Mouse (Mus musculus) kidney, postnatal 0 days (tissue): ENCODE data around the gene Hopx. TPM values are rescaled to one million over a fixed set of nuclear protein-coding genes. Genes with fewer than 3 reads are reported as not detected.

Experiments used
- ATAC-seq: fragments of 200-750 bp; cut with Nextera tagmentation; replicated peaks from 2 replicates; pipeline ENCODE4 v1.8.0; 2017; ENCODE audit warnings: low read depth, moderate number of reproducible peaks, moderate TSS enrichment, moderate library complexity; ENCODE audit not compliant: low FRiP score
- DNase-seq: peaks from one replicate; pipeline ENCODE4 v3.0.0-alpha.2; 2016; ENCODE audit warnings: low spot score
- H3K27ac ChIP-seq: fragments of 300-500 bp; sonication (generic); 2 replicates; pipeline ENCODE4 v1.5.1; 2014; ENCODE audit warnings: mild to moderate bottlenecking
- H3K27me3 ChIP-seq: fragments of 300-500 bp; sonication (generic); 2 replicates; pipeline ENCODE4 v1.6.1; 2014; ENCODE audit warnings: low read length, mixed read lengths; ENCODE audit not compliant: insufficient read depth
- H3K36me3 ChIP-seq: fragments of 300-500 bp; sonication (generic); 2 replicates; pipeline ENCODE4 v1.6.1; 2014; ENCODE audit warnings: low read length, mixed read lengths; ENCODE audit not compliant: insufficient read depth
- H3K4me1 ChIP-seq: fragments of 300-500 bp; sonication (generic); replicated peaks from 2 replicates; pipeline ENCODE4 v1.6.1; 2014; ENCODE audit warnings: antibody characterized with exemption, low read length, mixed read lengths; ENCODE audit not compliant: insufficient read depth
- H3K4me2 ChIP-seq: fragments of 300-500 bp; sonication (generic); 2 replicates; pipeline ENCODE4 v1.6.1; 2014; ENCODE audit warnings: mild to moderate bottlenecking, low read length, moderate library complexity, mixed read lengths
- H3K4me3 ChIP-seq: fragments of 300-500 bp; sonication (generic); replicated peaks from 2 replicates; pipeline ENCODE4 v1.5.1; 2014; ENCODE audit warnings: low read depth, low read length
- H3K9ac ChIP-seq: fragments of 300-500 bp; sonication (generic); 2 replicates; pipeline ENCODE4 v1.6.1; 2014; ENCODE audit warnings: low read depth, low read length
- H3K9me3 ChIP-seq: fragments of 300-500 bp; sonication (generic); replicated peaks from 2 replicates; pipeline ENCODE4 v1.6.1; 2016; ENCODE audit warnings: low read length, inconsistent platforms, mixed read lengths
- CTCF ChIP-seq: IDR thresholded peaks from 2 replicates; pipeline ENCODE4 v1.5.1; 2016; ENCODE audit warnings: antibody characterized with exemption, low read depth, mild to moderate bottlenecking, moderate library complexity
- WGBS: fragments of 180-500 bp; shearing (Covaris S2); extraction: QIAGEN DNeasy Blood & Tissue Kit; methylation state at CpG from one replicate; pipeline ENCODE4 v1.1.7; 2014; 5-methylcytosine and 5-hydroxymethylcytosine counted together
- polyA plus RNA-seq: library from polyadenylated mRNA; unstranded; fragments of >200 nt; fragmentation: Nextera tagmentation; extraction: Ambion mirVana; gene quantifications from 2 replicates; pipeline ENCODE4 v1.2.1, GENCODE M21; 2015

Gene Hopx
- polyA plus RNA-seq, 1 experiment from 2014 or later, result 3.9 TPM

- no peaks in the 10 kb centered on the region for H3K9me3 ChIP-seq
- ATAC-seq (no peak), DNase-seq (no peak)
- H3K4me3 ChIP-seq, result no peak overlapping the region
- H3K27ac ChIP-seq, result no peak overlapping the region
- H3K4me1 ChIP-seq, result 0 out of 2 replicates have a peak, but pooled peaks cover 2% of the 10 kb centered on the region
- H3K36me3 ChIP-seq, result no peaks in the 10 kb centered on the region
- H3K4me2 ChIP-seq, result no peak overlapping the region
- no peak overlapping the region for H3K9ac ChIP-seq
- TF ChIP-seq CTCF, result no peak
- H3K27me3 ChIP-seq, result no peaks in the 10 kb centered on the region
- 92% methylated on average over 2 of the region's 2 CpGs for whole genome bisulfite sequencing
These were observed 20.0 kb upstream of the Hopx start for GRCm38 (mm10) chr5:77134961-77135360.

GRCm38 (mm10) chr5:77134465-77134864 is 19.5 kb upstream of the Hopx start:
- Histone ChIP-seq H3K36me3 (no peaks in the 10 kb centered on the region), H3K4me1 (0 out of 2 replicates have a peak, but pooled peaks cover 2% of the 10 kb centered on the region), H3K27ac (no peak overlapping the region), H3K9me3 (no peaks in the 10 kb centered on the region), H3K4me3 (no peak overlapping the region), H3K27me3 (no peaks in the 10 kb centered on the region), H3K4me2 (no peak overlapping the region), H3K9ac (no peak overlapping the region)
- no peak for DNase-seq
- no peak for TF ChIP-seq CTCF
- ATAC-seq, result no peak
- 77% methylated on average over 4 of the region's 4 CpGs for WGBS

- no peak for TF ChIP-seq CTCF
- Histone ChIP-seq H3K4me3 (no peak overlapping the region), H3K9me3 (no peaks in the 10 kb centered on the region), H3K36me3 (no peaks in the 10 kb centered on the region), H3K4me2 (no peak overlapping the region), H3K27me3 (no peaks in the 10 kb centered on the region), H3K9ac (no peak overlapping the region), H3K27ac (no peak overlapping the region), H3K4me1 (0 out of 2 replicates have a peak, but pooled peaks cover 2% of the 10 kb centered on the region)
- DNase-seq (no peak), ATAC-seq (no peak)
- 67% methylated on average over 5 of the region's 5 CpGs for WGBS
These were observed 19.0 kb upstream of the Hopx start for GRCm38 (mm10) chr5:77133960-77134359.

- ATAC-seq, result no peak
- 73% methylated on average over 2 of the region's 2 CpGs for WGBS
- 0 out of 2 replicates have a peak, but pooled peaks cover 2% of the 10 kb centered on the region for H3K4me1 ChIP-seq
- DNase-seq, result no peak
- TF ChIP-seq CTCF, result no peak
- H3K9ac ChIP-seq, result no peak overlapping the region
- H3K27me3 ChIP-seq, result no peaks in the 10 kb centered on the region
- H3K9me3 ChIP-seq, result no peaks in the 10 kb centered on the region
- H3K36me3 ChIP-seq, result no peaks in the 10 kb centered on the region
- H3K4me2 ChIP-seq, result no peak overlapping the region
- H3K4me3 ChIP-seq, result no peak overlapping the region
- H3K27ac ChIP-seq, result no peak overlapping the region
These were observed 17.7 kb upstream of the Hopx start for GRCm38 (mm10) chr5:77132457-77133135.

GRCm38 (mm10) chr5:77131879-77132278 is 17.0 kb upstream of the Hopx start:
- Histone ChIP-seq H3K4me1 (0 out of 2 replicates have a peak, but pooled peaks cover 2% of the 10 kb centered on the region), H3K9me3 (no peaks in the 10 kb centered on the region), H3K36me3 (no peaks in the 10 kb centered on the region), H3K4me2 (no peak overlapping the region), H3K27me3 (no peaks in the 10 kb centered on the region), H3K27ac (no peak overlapping the region), H3K4me3 (no peak overlapping the region), H3K9ac (no peak overlapping the region)
- WGBS, result 91% methylated on average over 8 of the region's 8 CpGs
- no peak for DNase-seq
- TF ChIP-seq CTCF, result no peak
- ATAC-seq, result no peak

GRCm38 (mm10) chr5:77130310-77131020 is 15.5 kb upstream of the Hopx start:
- no peak for ATAC-seq

More at GRCm38 (mm10) chr5:77130310-77131020, 15.5 kb upstream of the Hopx start:
- WGBS, result 71% methylated on average over 16 of the region's 16 CpGs
- DNase-seq, result no peak
- TF ChIP-seq CTCF, result no peak
- Histone ChIP-seq H3K4me3 (no peak overlapping the region), H3K9me3 (no peaks in the 10 kb centered on the region), H3K36me3 (no peaks in the 10 kb centered on the region), H3K4me2 (no peak overlapping the region), H3K27ac (no peak overlapping the region), H3K9ac (no peak overlapping the region), H3K4me1 (0 out of 2 replicates have a peak, but pooled peaks cover 2% of the 10 kb centered on the region), H3K27me3 (no peaks in the 10 kb centered on the region)
